Mouse (Mus musculus): Measurements from ENCODE around the gene Gm20696. TPM values are rescaled to one million over a fixed set of nuclear protein-coding genes. Genes with fewer than 3 reads are reported as not detected.

The Gm20696 gene
- polyA plus RNA-seq, 1 experiment from 2014 or later: 2.7 TPM

- ATAC-seq: no peak
- Histone ChIP-seq H3K9ac (no peak overlapping the region), H3K27ac (no peak overlapping the region), H3K4me3 (replicated peaks) (no peak overlapping the region), H3K27me3 (replicated peaks) (no peaks in the 10 kb centered on the region), H3K9me3 (no peaks in the 10 kb centered on the region), H3K4me1 (replicated peaks) (0 out of 2 replicates have a peak, but pooled peaks cover 3% of the 10 kb centered on the region), H3K36me3 (no peaks in the 10 kb centered on the region), H3K4me2 (replicated peaks) (no peak overlapping the region)
- WGBS: 46% methylated on average over 6 of the region's 6 CpGs
These were observed 302.1 kb downstream of the Gm20696 start for GRCm38 (mm10) chr6:99364545-99364944.

GRCm38 (mm10) chr6:99360581-99360980 lies 306.0 kb downstream of the Gm20696 start:
- Histone ChIP-seq H3K9me3 (no peaks in the 10 kb centered on the region), H3K27me3 (replicated peaks) (no peaks in the 10 kb centered on the region), H3K9ac (no peak overlapping the region), H3K4me3 (replicated peaks) (no peak overlapping the region), H3K27ac (no peak overlapping the region), H3K4me1 (replicated peaks) (0 out of 2 replicates have a peak, but pooled peaks cover 7% of the 10 kb centered on the region), H3K36me3 (no peaks in the 10 kb centered on the region), H3K4me2 (replicated peaks) (no peak overlapping the region)
- ATAC-seq: no peak
- WGBS: 85% methylated on average over 4 of the region's 4 CpGs

GRCm38 (mm10) chr6:99359765-99360499 lies 306.7 kb downstream of the Gm20696 start:
- Histone ChIP-seq H3K9ac (no peak overlapping the region), H3K4me1 (replicated peaks) (0 out of 2 replicates have a peak, but pooled peaks cover 11% of the 10 kb centered on the region), H3K4me2 (replicated peaks) (no peak overlapping the region), H3K36me3 (no peaks in the 10 kb centered on the region), H3K27me3 (replicated peaks) (no peaks in the 10 kb centered on the region), H3K27ac (no peak overlapping the region), H3K9me3 (no peaks in the 10 kb centered on the region), H3K4me3 (replicated peaks) (no peak overlapping the region)
- no peak for ATAC-seq
- WGBS: 76% methylated on average over 6 of the region's 6 CpGs

- Histone ChIP-seq H3K4me1 (replicated peaks) (0 out of 2 replicates have a peak, but pooled peaks cover 11% of the 10 kb centered on the region), H3K9ac (no peak overlapping the region), H3K9me3 (no peaks in the 10 kb centered on the region), H3K4me3 (replicated peaks) (no peak overlapping the region), H3K27me3 (replicated peaks) (no peaks in the 10 kb centered on the region), H3K27ac (no peak overlapping the region), H3K36me3 (no peaks in the 10 kb centered on the region), H3K4me2 (replicated peaks) (no peak overlapping the region)
- ATAC-seq: 0 out of 2 replicates have a peak, but pooled peaks have one; percentile 43
- WGBS: 64% methylated on average over 9 of the region's 9 CpGs
These were observed 307.4 kb downstream of the Gm20696 start for GRCm38 (mm10) chr6:99359036-99359698.

GRCm38 (mm10) chr6:99357931-99358330 lies 308.7 kb downstream of the Gm20696 start:
- Histone ChIP-seq H3K27ac (no peak overlapping the region), H3K4me2 (replicated peaks) (no peak overlapping the region), H3K27me3 (replicated peaks) (no peaks in the 10 kb centered on the region), H3K4me3 (replicated peaks) (no peak overlapping the region), H3K4me1 (replicated peaks) (0 out of 2 replicates have a peak, but pooled peaks cover 11% of the 10 kb centered on the region), H3K9ac (no peak overlapping the region), H3K36me3 (no peaks in the 10 kb centered on the region), H3K9me3 (no peaks in the 10 kb centered on the region)
- 90% methylated on average over 2 of the region's 2 CpGs for WGBS
- ATAC-seq: no peak

GRCm38 (mm10) chr6:99354338-99354737 lies 312.3 kb downstream of the Gm20696 start:
- WGBS: 72% methylated on average over 2 of the region's 2 CpGs
- Histone ChIP-seq H3K9me3 (no peaks in the 10 kb centered on the region), H3K4me3 (replicated peaks) (no peak overlapping the region), H3K4me1 (replicated peaks) (0 out of 2 replicates have a peak, but pooled peaks cover 6% of the 10 kb centered on the region), H3K36me3 (no peaks in the 10 kb centered on the region), H3K9ac (no peak overlapping the region), H3K27ac (no peak overlapping the region), H3K27me3 (replicated peaks) (no peaks in the 10 kb centered on the region), H3K4me2 (replicated peaks) (no peak overlapping the region)
- no peak for ATAC-seq

- H3K27ac ChIP-seq: no peak overlapping the region
- no peak overlapping the region for H3K4me3 ChIP-seq (replicated peaks)
- H3K36me3 ChIP-seq: no peaks in the 10 kb centered on the region
- no peaks in the 10 kb centered on the region for H3K27me3 ChIP-seq (replicated peaks)
- H3K4me1 ChIP-seq (replicated peaks): 0 out of 2 replicates have a peak, but pooled peaks cover 4% of the 10 kb centered on the region
- no peak overlapping the region for H3K9ac ChIP-seq
- H3K9me3 ChIP-seq: no peaks in the 10 kb centered on the region
- WGBS: 64% methylated on average over 2 of the region's 2 CpGs
- H3K4me2 ChIP-seq (replicated peaks): no peak overlapping the region
- ATAC-seq: no peak
These were observed 313.2 kb downstream of the Gm20696 start for GRCm38 (mm10) chr6:99353441-99353840.

- Histone ChIP-seq H3K4me2 (replicated peaks) (no peak overlapping the region), H3K27me3 (replicated peaks) (no peaks in the 10 kb centered on the region), H3K4me1 (replicated peaks) (0 out of 2 replicates have a peak, but pooled peaks cover 4% of the 10 kb centered on the region), H3K4me3 (replicated peaks) (no peak overlapping the region), H3K27ac (no peak overlapping the region), H3K36me3 (no peaks in the 10 kb centered on the region), H3K9me3 (no peaks in the 10 kb centered on the region), H3K9ac (no peak overlapping the region)
- WGBS: 49% methylated on average over 3 of the region's 3 CpGs
- ATAC-seq: no peak
These were observed 316.0 kb downstream of the Gm20696 start for GRCm38 (mm10) chr6:99350566-99350965.

GRCm38 (mm10) chr6:99350156-99350555 lies 316.4 kb downstream of the Gm20696 start:
- Histone ChIP-seq H3K27me3 (replicated peaks) (no peaks in the 10 kb centered on the region), H3K4me3 (replicated peaks) (no peak overlapping the region), H3K36me3 (no peaks in the 10 kb centered on the region), H3K4me2 (replicated peaks) (no peak overlapping the region), H3K27ac (no peak overlapping the region), H3K9ac (no peak overlapping the region), H3K4me1 (replicated peaks) (0 out of 2 replicates have a peak, but pooled peaks cover 1% of the 10 kb centered on the region), H3K9me3 (no peaks in the 10 kb centered on the region)
- no peak for ATAC-seq
- 47% methylated on average over 5 of the region's 5 CpGs for WGBS

- Histone ChIP-seq H3K4me3 (replicated peaks) (no peak overlapping the region), H3K4me2 (replicated peaks) (no peak overlapping the region), H3K9me3 (no peaks in the 10 kb centered on the region), H3K27me3 (replicated peaks) (no peaks in the 10 kb centered on the region), H3K9ac (no peak overlapping the region), H3K36me3 (no peaks in the 10 kb centered on the region), H3K4me1 (replicated peaks) (no peaks in the 10 kb centered on the region), H3K27ac (no peak overlapping the region)
- no peak for ATAC-seq
- WGBS: 54% methylated on average over 10 of the region's 10 CpGs
These were observed 318.8 kb downstream of the Gm20696 start for GRCm38 (mm10) chr6:99347836-99348235.

GRCm38 (mm10) chr6:99344966-99345365 lies 321.6 kb downstream of the Gm20696 start:
- Histone ChIP-seq H3K27ac (no peak overlapping the region), H3K4me3 (replicated peaks) (no peak overlapping the region), H3K27me3 (replicated peaks) (no peaks in the 10 kb centered on the region), H3K9ac (no peak overlapping the region), H3K4me2 (replicated peaks) (no peak overlapping the region), H3K36me3 (no peaks in the 10 kb centered on the region), H3K4me1 (replicated peaks) (no peaks in the 10 kb centered on the region), H3K9me3 (no peaks in the 10 kb centered on the region)
- 95% methylated on average over 7 of the region's 7 CpGs for WGBS
- ATAC-seq: no peak

- Histone ChIP-seq H3K4me3 (replicated peaks) (no peak overlapping the region), H3K9ac (no peak overlapping the region), H3K4me1 (replicated peaks) (peaks cover 3% of the 10 kb centered on the region; the same call in 1 of the 2 replicates), H3K27me3 (replicated peaks) (no peaks in the 10 kb centered on the region), H3K36me3 (no peaks in the 10 kb centered on the region), H3K9me3 (no peaks in the 10 kb centered on the region), H3K27ac (no peak overlapping the region), H3K4me2 (replicated peaks) (no peak overlapping the region)
- WGBS: 82% methylated on average over 3 of the region's 3 CpGs
- ATAC-seq: no peak
These were observed 322.2 kb downstream of the Gm20696 start for GRCm38 (mm10) chr6:99344357-99344756.

Measured in intestine, embryonic 15.5 days (tissue).